Mouse (Mus musculus): ENCODE data around the gene Dcaf7. TPM values are rescaled to one million over a fixed set of nuclear protein-coding genes. Genes with fewer than 3 reads are reported as not detected.

The Dcaf7 gene
- total and polyA plus RNA-seq, 3 experiments = 28.9 to 39.2 (median 36.5) TPM

GRCm38 (mm10) chr11:106033491-106033919 is 3.2 kb upstream of the Dcaf7 start:
- no peaks in the 10 kb centered on the region for H3K27me3 ChIP-seq (ENCODE audit: control insufficient read depth, insufficient read depth, low read length)
- peak overlapping the region; percentile 84 for H3K27ac ChIP-seq
- no peak overlapping the region; the same call in 1 of the 2 replicates for H3K4me3 ChIP-seq
- DNase-seq = peak; percentile 39 to 42
- H3K9ac ChIP-seq (ENCODE audit: low read depth, low read length) = peak overlapping the region; percentile 13
- no peaks in the 10 kb centered on the region; the same call in none of the 2 replicates for H3K4me1 ChIP-seq (ENCODE audit: control insufficient read depth, insufficient read depth, low read length)
- 19% methylated on average over 11 of the region's 11 CpGs for WGBS
- no peaks in the 10 kb centered on the region; the same call in 1 of the 2 replicates for H3K36me3 ChIP-seq (ENCODE audit: control insufficient read depth, insufficient read depth, low read length)
- no peaks in the 10 kb centered on the region; the same call in 1 of the 2 replicates for H3K79me2 ChIP-seq (replicated peaks; ENCODE audit: control insufficient read depth, insufficient read depth, low read length)
- intact Hi-C loops (cut with DNase I) = no loop called here
- TF ChIP-seq POLR2A (IDR thresholded peaks at IDR 0.05; ENCODE audit: insufficient read depth, low read depth, low read length) = peak; percentile 52; the same call in 1 of the 2 replicates
- peak; percentile 9; the same call in 1 of the 2 replicates for TF ChIP-seq CTCF (IDR thresholded peaks at IDR 0.05)
- TF ChIP-seq EP300 (IDR thresholded peaks at IDR 0.05; ENCODE audit: insufficient read depth, low read depth, low read length) = no peak

GRCm38 (mm10) chr11:106034986-106035385 is 1.7 kb upstream of the Dcaf7 start:
- 83% methylated on average over 9 of the region's 9 CpGs for WGBS
- H3K36me3 ChIP-seq (ENCODE audit: control insufficient read depth, insufficient read depth, low read length) = no peaks in the 10 kb centered on the region; the same call in 1 of the 2 replicates
- no peaks in the 10 kb centered on the region for H3K27me3 ChIP-seq (ENCODE audit: control insufficient read depth, insufficient read depth, low read length)
- no peak overlapping the region for H3K27ac ChIP-seq
- DNase-seq = no peak
- H3K9ac ChIP-seq (ENCODE audit: low read depth, low read length) = no peak overlapping the region
- no peak overlapping the region for H3K4me3 ChIP-seq
- H3K79me2 ChIP-seq (replicated peaks; ENCODE audit: control insufficient read depth, insufficient read depth, low read length) = peaks cover 4% of the 10 kb centered on the region
- intact Hi-C loops (cut with DNase I) = no loop called here
- H3K4me1 ChIP-seq (ENCODE audit: control insufficient read depth, insufficient read depth, low read length) = no peaks in the 10 kb centered on the region; the same call in none of the 2 replicates
- no peak for TF ChIP-seq EP300 (IDR thresholded peaks at IDR 0.05; ENCODE audit: insufficient read depth, low read depth, low read length)
- TF ChIP-seq POLR2A (IDR thresholded peaks at IDR 0.05; ENCODE audit: insufficient read depth, low read depth, low read length) = no peak
- no peak for TF ChIP-seq CTCF (IDR thresholded peaks at IDR 0.05)

GRCm38 (mm10) chr11:106037418-106037751 is 713 bp downstream of the Dcaf7 start:
- Histone ChIP-seq H3K36me3 (ENCODE audit: control insufficient read depth, insufficient read depth, low read length) (no peaks in the 10 kb centered on the region; the same call in 1 of the 2 replicates), H3K4me1 (ENCODE audit: control insufficient read depth, insufficient read depth, low read length) (no peaks in the 10 kb centered on the region; the same call in none of the 2 replicates), H3K9ac (ENCODE audit: low read depth, low read length) (peak overlapping the region; percentile 88), H3K79me2 (replicated peaks; ENCODE audit: control insufficient read depth, insufficient read depth, low read length) (peaks cover 7% of the 10 kb centered on the region), H3K4me3 (peak overlapping the region; percentile 99), H3K27ac (peak overlapping the region; percentile 84), H3K27me3 (ENCODE audit: control insufficient read depth, insufficient read depth, low read length) (no peaks in the 10 kb centered on the region)
- DNase-seq = no peak
- intact Hi-C loops (cut with DNase I) = no loop called here
- TF ChIP-seq POLR2A (IDR thresholded peaks at IDR 0.05; ENCODE audit: insufficient read depth, low read depth, low read length) = no peak
- TF ChIP-seq EP300 (IDR thresholded peaks at IDR 0.05; ENCODE audit: insufficient read depth, low read depth, low read length) = no peak
- TF ChIP-seq CTCF (IDR thresholded peaks at IDR 0.05) = no peak
- WGBS = under 1% methylated on average over 13 of the region's 13 CpGs

- intact Hi-C loops (cut with DNase I) = no loop called here
- Histone ChIP-seq H3K4me3 (no peak overlapping the region), H3K27ac (no peak overlapping the region), H3K79me2 (replicated peaks; ENCODE audit: control insufficient read depth, insufficient read depth, low read length) (peaks cover 7% of the 10 kb centered on the region), H3K4me1 (ENCODE audit: control insufficient read depth, insufficient read depth, low read length) (0 out of 2 replicates have a peak, but pooled peaks cover 2% of the 10 kb centered on the region), H3K27me3 (ENCODE audit: control insufficient read depth, insufficient read depth, low read length) (no peaks in the 10 kb centered on the region), H3K36me3 (ENCODE audit: control insufficient read depth, insufficient read depth, low read length) (no peaks in the 10 kb centered on the region), H3K9ac (ENCODE audit: low read depth, low read length) (no peak overlapping the region)
- DNase-seq = no peak
- TF ChIP-seq EP300 (IDR thresholded peaks at IDR 0.05; ENCODE audit: insufficient read depth, low read depth, low read length) (no peak), POLR2A (IDR thresholded peaks at IDR 0.05; ENCODE audit: insufficient read depth, low read depth, low read length) (no peak), CTCF (IDR thresholded peaks at IDR 0.05) (no peak)
These were observed 7.7 kb downstream of the Dcaf7 start for GRCm38 (mm10) chr11:106044349-106044748.

- no peaks in the 10 kb centered on the region for H3K36me3 ChIP-seq (ENCODE audit: control insufficient read depth, insufficient read depth, low read length)
- WGBS = 93% methylated on average over 1 of the region's 1 CpGs
- no peaks in the 10 kb centered on the region for H3K27me3 ChIP-seq (ENCODE audit: control insufficient read depth, insufficient read depth, low read length)
- no peak for DNase-seq
- no peak overlapping the region for H3K27ac ChIP-seq
- H3K4me1 ChIP-seq (ENCODE audit: control insufficient read depth, insufficient read depth, low read length) = 0 out of 2 replicates have a peak, but pooled peaks cover 2% of the 10 kb centered on the region
- no peak overlapping the region for H3K9ac ChIP-seq (ENCODE audit: low read depth, low read length)
- intact Hi-C loops (cut with DNase I) = no loop called here
- TF ChIP-seq EP300 (IDR thresholded peaks at IDR 0.05; ENCODE audit: insufficient read depth, low read depth, low read length) (no peak), POLR2A (IDR thresholded peaks at IDR 0.05; ENCODE audit: insufficient read depth, low read depth, low read length) (no peak), CTCF (IDR thresholded peaks at IDR 0.05) (no peak)
- peaks cover 6% of the 10 kb centered on the region for H3K79me2 ChIP-seq (replicated peaks; ENCODE audit: control insufficient read depth, insufficient read depth, low read length)
- H3K4me3 ChIP-seq = no peak overlapping the region
These were observed 8.6 kb downstream of the Dcaf7 start for GRCm38 (mm10) chr11:106045256-106045655.

- no peak overlapping the region for H3K9ac ChIP-seq (ENCODE audit: low read depth, low read length)
- H3K4me3 ChIP-seq = no peak overlapping the region
- H3K27me3 ChIP-seq (ENCODE audit: control insufficient read depth, insufficient read depth, low read length) = no peaks in the 10 kb centered on the region
- 95% methylated on average over 3 of the region's 3 CpGs for WGBS
- H3K79me2 ChIP-seq (replicated peaks; ENCODE audit: control insufficient read depth, insufficient read depth, low read length) = peaks cover 4% of the 10 kb centered on the region
- intact Hi-C loops (cut with DNase I) = no loop called here
- 0 out of 2 replicates have a peak, but pooled peaks cover 2% of the 10 kb centered on the region for H3K4me1 ChIP-seq (ENCODE audit: control insufficient read depth, insufficient read depth, low read length)
- no peak overlapping the region for H3K27ac ChIP-seq
- no peaks in the 10 kb centered on the region for H3K36me3 ChIP-seq (ENCODE audit: control insufficient read depth, insufficient read depth, low read length)
- no peak for DNase-seq
- TF ChIP-seq EP300 (IDR thresholded peaks at IDR 0.05; ENCODE audit: insufficient read depth, low read depth, low read length) (no peak), CTCF (IDR thresholded peaks at IDR 0.05) (no peak), POLR2A (IDR thresholded peaks at IDR 0.05; ENCODE audit: insufficient read depth, low read depth, low read length) (no peak)
These were observed 9.1 kb downstream of the Dcaf7 start for GRCm38 (mm10) chr11:106045780-106046179.
